Mouse (Mus musculus): ENCODE data around the gene Mnat1.
"Not testable (repeated sequence)": the region's sequence is repeated elsewhere in the genome, so short reads cannot be mapped to it uniquely, and the experiment has no call there.

DNA sequence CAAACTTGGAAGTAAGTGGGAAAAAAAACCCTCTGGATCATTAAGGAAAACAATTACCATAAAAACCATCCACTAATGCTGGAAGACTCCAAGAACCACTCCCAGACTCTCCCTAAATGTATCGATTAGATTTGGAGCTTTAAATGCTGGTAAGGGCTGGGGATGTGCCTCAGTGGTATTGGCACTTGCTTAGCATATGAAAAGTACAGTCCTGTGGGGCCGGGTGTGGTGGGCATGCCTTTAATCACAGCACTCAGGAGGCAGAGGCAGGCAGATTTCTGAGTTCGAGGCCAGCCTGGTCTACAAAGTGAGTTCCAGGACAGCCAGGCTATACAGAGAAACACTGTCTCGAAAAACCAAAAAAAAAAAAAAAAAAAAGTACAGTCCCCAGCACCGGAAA lies 27.3 kb upstream of the Mnat1 start:
- TF ChIP-seq CTCF (IDR thresholded peaks at IDR 0.05; ENCODE audit: insufficient read depth, low read length); POLR2A (IDR thresholded peaks at IDR 0.05; ENCODE audit: borderline replicate concordance, extremely low read depth, low read depth, low read length): not testable (repeated sequence)
